Mouse (Mus musculus) olfactory bulb, adult 2 months (tissue): ENCODE data around the gene Draxin.

Experiments used
- CTCF ChIP-seq: fragments of 200-500 bp; IDR thresholded peaks from 2 replicates; pipeline ENCODE4 v1.5.1; 2012; ENCODE audit warnings: low read depth, mild to moderate bottlenecking, low read length, moderate library complexity; ENCODE audit not compliant: insufficient read depth
- POLR2A ChIP-seq: fragments of 200-500 bp; IDR thresholded peaks from 2 replicates; pipeline ENCODE4 v1.6.1; 2012; ENCODE audit warnings: mild to moderate bottlenecking, low read depth, low read length, moderate library complexity; ENCODE audit not compliant: insufficient read depth

DNA sequence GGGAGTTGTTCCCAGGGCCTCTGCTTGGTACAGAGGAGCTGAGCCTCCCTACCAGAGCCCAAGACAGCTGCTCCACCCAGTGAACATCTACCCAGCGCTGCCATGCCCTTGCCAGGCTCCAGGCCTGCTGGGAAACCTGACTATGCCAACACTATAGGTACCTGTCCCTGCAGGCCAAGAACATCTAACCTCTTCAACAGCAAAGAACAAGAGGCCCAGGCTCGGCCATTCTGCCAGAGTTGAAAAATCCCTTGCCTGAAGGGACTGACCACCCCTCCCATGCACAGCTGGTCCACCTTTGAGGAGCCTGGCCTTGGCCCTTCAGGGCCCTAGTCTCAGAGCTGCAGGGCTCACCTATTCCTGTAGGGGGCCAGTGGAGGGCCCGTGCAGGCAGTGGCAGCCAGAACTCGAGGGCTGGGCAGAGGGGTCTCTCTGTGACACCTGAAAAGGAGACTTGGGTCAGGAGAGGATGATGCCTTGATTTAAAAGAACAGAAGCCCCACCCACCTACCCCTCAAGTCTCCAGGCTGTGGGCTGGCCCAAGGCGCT, 72.8 kb downstream of the Draxin start:
- TF ChIP-seq CTCF (no peak; the same call in 1 of the 2 replicates), POLR2A (no peak)
